Mouse (Mus musculus) liver, embryonic 14.5 days (tissue): ENCODE measurements around the gene Tpi1. TPM values are rescaled to one million over a fixed set of nuclear protein-coding genes. Genes with fewer than 3 reads are reported as not detected.

Experiments used
- ATAC-seq: fragments of 200-750 bp; cut with Nextera tagmentation; 2 replicates; pipeline ENCODE4 v1.8.0; 2017; ENCODE audit warnings: moderate number of reproducible peaks, mild to moderate bottlenecking, moderate library complexity; ENCODE audit not compliant: insufficient read depth
- DNase-seq, 3 experiments: peaks; one replicate each; pipeline ENCODE4 v3.0.0-alpha.2; 2012 to 2013; ENCODE audit warnings: low read depth in 3 of 3, low spot score in 3 of 3
- H3K27ac ChIP-seq: fragments of 300-500 bp; sonication (generic); 2 replicates; pipeline ENCODE4 v1.5.1; 2014; ENCODE audit warnings: moderate library complexity, mild to moderate bottlenecking, control low read depth, inconsistent platforms
- H3K27me3 ChIP-seq: fragments of 300-500 bp; sonication (generic); 2 replicates; pipeline ENCODE4 v1.6.1; 2014; ENCODE audit warnings: mild to moderate bottlenecking, low read length, moderate library complexity; ENCODE audit not compliant: control insufficient read depth, insufficient read depth
- H3K36me3 ChIP-seq: fragments of 300-500 bp; sonication (generic); replicated peaks from 2 replicates; pipeline ENCODE4 v1.6.1; 2014; ENCODE audit warnings: low read depth; ENCODE audit not compliant: control insufficient read depth, insufficient read depth
- H3K4me1 ChIP-seq, 2 experiments: fragments of 200-500 bp in 1 of 2; fragments of 300-500 bp in 1 of 2; sonication (generic) in 1 of 2; replicated peaks; 2 replicates each; pipeline ENCODE4 v1.6.1; 2012 to 2014; ENCODE audit warnings: antibody characterized with exemption in 1 of 2, inconsistent platforms in 1 of 2, low read length in 1 of 2; ENCODE audit not compliant: control insufficient read depth in 2 of 2, insufficient read depth in 2 of 2
- H3K4me2 ChIP-seq: fragments of 300-500 bp; sonication (generic); 2 replicates; pipeline ENCODE4 v1.6.1; 2014; ENCODE audit warnings: low read depth, mild to moderate bottlenecking, control low read depth, moderate library complexity
- H3K4me3 ChIP-seq, 2 experiments: fragments of 200-500 bp in 1 of 2; fragments of 300-500 bp in 1 of 2; sonication (generic) in 1 of 2; 2 replicates each; pipeline ENCODE4 v1.5.1; 2012 to 2014; ENCODE audit warnings: low read depth in 2 of 2, low read length in 2 of 2, mild to moderate bottlenecking in 2 of 2, control low read depth in 1 of 2, inconsistent platforms in 1 of 2, moderate library complexity in 1 of 2; ENCODE audit not compliant: insufficient read depth in 1 of 2
- H3K9ac ChIP-seq: fragments of 300-500 bp; sonication (generic); replicated peaks from 2 replicates; pipeline ENCODE4 v1.6.1; 2014; ENCODE audit warnings: mild to moderate bottlenecking, control low read depth, moderate library complexity
- H3K9me3 ChIP-seq: fragments of 300-500 bp; sonication (generic); 2 replicates; pipeline ENCODE4 v1.6.1; 2016; ENCODE audit warnings: low read length, mixed read lengths; ENCODE audit not compliant: control insufficient read depth
- CTCF ChIP-seq: IDR thresholded peaks from 2 replicates; pipeline ENCODE4 v1.5.1; 2016; ENCODE audit warnings: antibody characterized with exemption, low read depth, control low read depth
- EP300 ChIP-seq: IDR thresholded peaks from 2 replicates; pipeline ENCODE4 v1.6.1; 2016; ENCODE audit warnings: antibody characterized with exemption, low read depth
- WGBS: fragments of 180-500 bp; shearing (Covaris S2); extraction: QIAGEN DNeasy Blood & Tissue Kit; methylation state at CpG from one replicate; pipeline ENCODE4 v1.1.7; 2014; ENCODE audit not compliant: insufficient replicate concordance; 5-methylcytosine and 5-hydroxymethylcytosine counted together
- polyA plus RNA-seq, 2 experiments: library from polyadenylated mRNA; depleted of rRNA in 1 of 2; stranded (reverse) in 1 of 2; unstranded in 1 of 2; fragments of >200 nt; fragmentation: Nextera tagmentation in 1 of 2; extraction: Ambion mirVana in 1 of 2; gene quantifications; 2 replicates each; pipeline versions ENCODE4 v1.2.1 to v1.2.3; 2012 to 2014

Gene Tpi1
- polyA plus RNA-seq, 2 experiments: 292 to 420 TPM

DNA sequence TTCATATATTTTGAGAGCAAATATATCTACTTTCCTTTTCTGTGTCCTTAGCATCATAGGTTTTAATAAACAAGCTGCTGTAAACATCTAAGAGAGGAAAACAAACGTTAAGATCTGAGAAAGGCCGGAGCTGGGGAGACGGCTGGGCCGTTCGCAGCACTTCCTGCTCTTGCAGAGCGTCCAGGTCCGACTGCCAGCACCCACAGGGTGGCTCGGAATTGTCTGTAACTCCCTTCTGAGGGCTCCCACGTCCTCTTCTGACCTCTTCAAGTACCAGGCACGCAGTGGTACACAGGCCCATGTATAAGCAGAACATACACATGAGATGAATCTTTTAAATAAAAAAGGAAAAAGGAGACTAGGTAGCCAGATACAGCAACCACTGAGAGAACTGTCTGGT is 26.4 kb downstream of the Tpi1 start:
- Histone ChIP-seq H3K9me3 (no peaks in the 10 kb centered on the region), H3K9ac (no peak overlapping the region), H3K4me3 (no peak overlapping the region), H3K36me3 (no peaks in the 10 kb centered on the region), H3K27ac (no peak overlapping the region), H3K4me2 (no peak overlapping the region), H3K4me1 (peaks cover 0 to 2% of the 10 kb centered on the region in 2 experiments; a peak in 2 of 4 replicates), H3K27me3 (no peaks in the 10 kb centered on the region)
- ATAC-seq (no peak), DNase-seq (no peak)
- WGBS: 66% methylated on average over 10 of the region's 10 CpGs
- TF ChIP-seq EP300 (no peak), CTCF (no peak)

GRCm38 (mm10) chr6:124786756-124787420 is 27.2 kb downstream of the Tpi1 start:
- Histone ChIP-seq H3K4me1 (peaks cover 0 to 5% of the 10 kb centered on the region in 2 experiments; a peak in 2 of 4 replicates), H3K9ac (no peak overlapping the region), H3K4me2 (no peak overlapping the region), H3K4me3 (no peak overlapping the region), H3K36me3 (no peaks in the 10 kb centered on the region), H3K27ac (no peak overlapping the region), H3K9me3 (no peaks in the 10 kb centered on the region), H3K27me3 (no peaks in the 10 kb centered on the region)
- ATAC-seq: peak; percentile 51
- no peak for DNase-seq
- TF ChIP-seq EP300 (no peak), CTCF (no peak)
- 42% methylated on average over 8 of the region's 8 CpGs for WGBS

DNA sequence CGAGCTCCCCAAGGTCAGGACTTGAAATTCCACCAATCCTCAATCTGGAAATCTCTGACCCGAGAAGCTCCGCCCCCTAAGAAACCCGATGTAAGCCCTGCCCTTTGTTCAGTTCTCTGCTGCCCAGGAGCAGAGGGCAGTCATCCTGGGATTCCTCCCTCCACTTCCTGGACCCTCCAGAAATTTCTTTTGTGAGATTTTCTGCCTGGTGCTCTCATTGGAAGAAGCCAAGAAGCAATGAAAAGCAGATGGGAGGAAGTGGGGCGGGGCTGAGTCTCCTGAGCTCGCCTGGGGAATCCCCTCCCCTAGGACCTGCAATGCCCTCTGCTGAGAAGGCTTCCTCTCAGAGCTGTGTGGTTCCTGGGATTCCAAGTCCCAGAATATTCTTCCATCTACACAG is 31.7 kb downstream of the Tpi1 start:
- Histone ChIP-seq H3K27me3 (peaks cover 17% of the 10 kb centered on the region), H3K27ac (no peak overlapping the region), H3K4me3 (peak overlapping the region in 1 of 2 experiments; percentile 24; a peak in 1 of 4 replicates), H3K9me3 (no peaks in the 10 kb centered on the region), H3K4me1 (peaks cover 0 to 9% of the 10 kb centered on the region in 2 experiments; a peak in 2 of 4 replicates), H3K9ac (no peak overlapping the region), H3K4me2 (peak overlapping the region; percentile 6; the same call in 1 of the 2 replicates), H3K36me3 (no peaks in the 10 kb centered on the region)
- TF ChIP-seq CTCF: no peak
- TF ChIP-seq EP300: no peak
- WGBS: 17% methylated on average over 6 of the region's 6 CpGs
- DNase-seq: no peak
- ATAC-seq: no peak

DNA sequence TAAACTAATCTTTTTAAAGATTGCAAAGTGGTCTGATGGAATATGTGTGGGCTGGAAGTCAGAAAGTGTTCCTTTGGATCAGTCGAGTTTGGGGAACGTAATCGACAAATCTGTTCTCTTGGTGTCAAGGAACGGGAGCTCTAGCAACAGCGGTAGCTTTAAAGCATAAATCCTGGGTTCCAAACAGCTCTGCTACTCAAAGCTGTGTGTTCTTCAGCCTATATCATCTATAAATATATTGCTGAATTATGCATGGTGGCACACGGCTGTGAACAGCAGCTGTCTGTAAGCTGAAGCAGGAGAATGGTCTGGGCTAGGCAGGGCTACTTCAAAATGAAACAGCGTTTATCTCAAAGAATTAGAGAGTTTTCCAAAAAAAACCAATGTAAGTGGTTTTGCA is 33.2 kb downstream of the Tpi1 start:
- Histone ChIP-seq H3K4me3 (no peak overlapping the region), H3K9ac (no peak overlapping the region), H3K4me2 (no peak overlapping the region), H3K36me3 (no peaks in the 10 kb centered on the region), H3K4me1 (peaks cover 0 to 8% of the 10 kb centered on the region in 2 experiments; a peak in 2 of 4 replicates), H3K27ac (no peak overlapping the region), H3K9me3 (no peaks in the 10 kb centered on the region), H3K27me3 (peaks cover 17% of the 10 kb centered on the region)
- WGBS: 77% methylated on average over 7 of the region's 7 CpGs
- ATAC-seq (no peak), DNase-seq (no peak)
- TF ChIP-seq EP300 (no peak), CTCF (no peak)

GRCm38 (mm10) chr6:124779984-124780416 is 34.1 kb downstream of the Tpi1 start:
- DNase-seq: no peak
- Histone ChIP-seq H3K9ac (no peak overlapping the region), H3K36me3 (no peaks in the 10 kb centered on the region), H3K9me3 (no peaks in the 10 kb centered on the region), H3K27me3 (peaks cover 17% of the 10 kb centered on the region), H3K4me2 (peak overlapping the region; percentile 52), H3K4me1 (peaks cover 0 to 8% of the 10 kb centered on the region in 2 experiments; a peak in 2 of 4 replicates), H3K4me3 (peak overlapping the region; percentile 23 to 28; a peak in 2 of 4 replicates), H3K27ac (no peak overlapping the region)
- no peak for ATAC-seq
- TF ChIP-seq EP300 (no peak), CTCF (no peak)
- WGBS: 15% methylated on average over 10 of the region's 10 CpGs
